Mouse (Mus musculus) CH12.LX (cell line): ENCODE results near the gene Apba3. TPM values are rescaled to one million over a fixed set of nuclear protein-coding genes. Genes with fewer than 3 reads are reported as not detected.

Experiments
- DNase-seq: peaks from one replicate; pipeline ENCODE4 v3.0.0-alpha.2; 2013; ENCODE audit errors: extremely low read depth
- H3K27ac ChIP-seq: 2 replicates; pipeline ENCODE4 v1.5.1; 2012; ENCODE audit warnings: low read depth, mild to moderate bottlenecking, control low read depth, moderate library complexity; ENCODE audit not compliant: insufficient read depth
- H3K27me3 ChIP-seq: replicated peaks from 2 replicates; pipeline ENCODE3; 2012; ENCODE audit warnings: inconsistent platforms
- H3K36me3 ChIP-seq, 2 experiments: replicated peaks in 1 of 2; 2 replicates each; pipeline versions ENCODE3 to v1.6.1; 2012; ENCODE audit warnings: inconsistent platforms in 1 of 2, low read length in 1 of 2, mild to moderate bottlenecking in 1 of 2, mixed read lengths in 1 of 2, moderate library complexity in 1 of 2; ENCODE audit not compliant: control insufficient read depth in 1 of 2, insufficient read depth in 1 of 2
- H3K4me1 ChIP-seq, 2 experiments: 2 replicates each; pipeline ENCODE4 v1.6.1; 2012; ENCODE audit warnings: inconsistent platforms in 1 of 2, moderate library complexity in 1 of 2; ENCODE audit not compliant: insufficient read depth in 2 of 2, control insufficient read depth in 1 of 2
- H3K4me2 ChIP-seq: 2 replicates; pipeline ENCODE4 v1.6.1; 2012; ENCODE audit warnings: low read depth, mild to moderate bottlenecking, control low read depth; ENCODE audit not compliant: poor library complexity, insufficient read depth, severe bottlenecking
- H3K4me3 ChIP-seq, 3 experiments: fragments of 150-350 bp in 1 of 3; sonication (generic) in 1 of 3; replicated peaks in 1 of 3; 2 replicates each; pipeline versions ENCODE3 to v1.5.1; 2011 to 2012; ENCODE audit warnings: low read depth in 2 of 3, low read length in 2 of 3, mild to moderate bottlenecking in 2 of 3, moderate library complexity in 2 of 3, control low read depth in 1 of 3, improper control_type of control experiment in 1 of 3, inconsistent platforms in 1 of 3, mixed read lengths in 1 of 3; ENCODE audit not compliant: poor library complexity in 1 of 3
- H3K79me2 ChIP-seq: replicated peaks from 2 replicates; pipeline ENCODE4 v1.6.1; 2012; ENCODE audit warnings: mild to moderate bottlenecking, moderate library complexity; ENCODE audit not compliant: control insufficient read depth, poor library complexity, insufficient read depth, severe bottlenecking; ENCODE audit errors: extremely low read depth
- H3K9ac ChIP-seq: 2 replicates; pipeline ENCODE4 v1.6.1; 2012; ENCODE audit warnings: low read depth, mild to moderate bottlenecking, control low read depth, moderate library complexity; ENCODE audit not compliant: insufficient read depth
- H3K9me3 ChIP-seq: replicated peaks from 2 replicates; pipeline ENCODE3; 2012; ENCODE audit warnings: low read length, inconsistent platforms, mixed read lengths
- BHLHE40 ChIP-seq: IDR thresholded peaks from 2 replicates; pipeline ENCODE4 v1.6.1; 2011; ENCODE audit warnings: mild to moderate bottlenecking, low read depth, low read length, improper control_type of control experiment
- CHD1 ChIP-seq: IDR thresholded peaks from 2 replicates; pipeline ENCODE4 v1.6.1; 2012; ENCODE audit warnings: low read depth, low read length, improper control_type of control experiment, inconsistent platforms
- CTCF ChIP-seq, 2 experiments: IDR thresholded peaks in 1 of 2; conservative IDR thresholded peaks in 1 of 2; 2 replicates each; pipeline ENCODE4 v1.5.1; 2011 to 2012; ENCODE audit warnings: low read depth in 2 of 2, low read length in 2 of 2, improper control_type of control experiment in 1 of 2, inconsistent platforms in 1 of 2, mild to moderate bottlenecking in 1 of 2, moderate library complexity in 1 of 2
- ELF1 ChIP-seq: IDR thresholded peaks from 2 replicates; pipeline ENCODE4 v1.6.1; 2014; ENCODE audit warnings: low read depth, mild to moderate bottlenecking, inconsistent platforms, low read length, improper control_type of control experiment
- EP300 ChIP-seq: IDR thresholded peaks from 2 replicates; pipeline ENCODE4 v1.6.1; 2011; ENCODE audit warnings: low read length, improper control_type of control experiment
- ETS1 ChIP-seq: conservative IDR thresholded peaks from 2 replicates; pipeline ENCODE4 v1.6.1; 2012; ENCODE audit warnings: low read depth, mild to moderate bottlenecking, inconsistent platforms, low read length, improper control_type of control experiment, moderate library complexity
- HCFC1 ChIP-seq: IDR thresholded peaks from 2 replicates; pipeline ENCODE4 v1.6.1; 2012; ENCODE audit warnings: low read depth, mild to moderate bottlenecking, inconsistent platforms, low read length, improper control_type of control experiment
- IRF4 ChIP-seq: IDR thresholded peaks from 2 replicates; pipeline ENCODE4 v1.6.1; 2014; ENCODE audit warnings: low read depth, mild to moderate bottlenecking, inconsistent platforms, low read length, improper control_type of control experiment
- JUND ChIP-seq: conservative IDR thresholded peaks from 2 replicates; pipeline ENCODE4 v1.6.1; 2011; ENCODE audit warnings: low read depth, low read length, improper control_type of control experiment
- MAFK ChIP-seq: IDR thresholded peaks from 2 replicates; pipeline ENCODE4 v1.6.1; 2011; ENCODE audit warnings: low read length, improper control_type of control experiment; ENCODE audit not compliant: insufficient replicate concordance
- MAX ChIP-seq: IDR thresholded peaks from 2 replicates; pipeline ENCODE4 v1.6.1; 2011; ENCODE audit warnings: low read length, improper control_type of control experiment
- MAZ ChIP-seq: IDR thresholded peaks from 2 replicates; pipeline ENCODE4 v1.6.1; 2012; ENCODE audit warnings: low read depth, mild to moderate bottlenecking, inconsistent platforms, low read length, improper control_type of control experiment, moderate library complexity
- MXI1 ChIP-seq: IDR thresholded peaks from 2 replicates; pipeline ENCODE4 v1.6.1; 2011; ENCODE audit warnings: mild to moderate bottlenecking, low read depth, low read length, improper control_type of control experiment
- MYC ChIP-seq: IDR thresholded peaks from 2 replicates; pipeline ENCODE4 v1.6.1; 2011; ENCODE audit warnings: low read depth, mild to moderate bottlenecking, improper control_type of control experiment, low read length
- NELFE ChIP-seq: IDR thresholded peaks from 2 replicates; pipeline ENCODE4 v1.6.1; 2011; ENCODE audit warnings: low read depth, low read length, improper control_type of control experiment
- NRF1 ChIP-seq: IDR thresholded peaks from 2 replicates; pipeline ENCODE4 v1.6.1; 2014; ENCODE audit warnings: low read depth, mild to moderate bottlenecking, inconsistent platforms, low read length, improper control_type of control experiment, moderate library complexity
- PAX5 ChIP-seq: IDR thresholded peaks from 2 replicates; pipeline ENCODE4 v1.6.1; 2012; ENCODE audit warnings: low read length, inconsistent platforms, mixed read lengths
- POLR2A ChIP-seq: IDR thresholded peaks from 2 replicates; pipeline ENCODE4 v1.6.1; 2011; ENCODE audit warnings: low read depth, mild to moderate bottlenecking, improper control_type of control experiment, low read length
- RAD21 ChIP-seq: IDR thresholded peaks from 2 replicates; pipeline ENCODE4 v1.6.1; 2011; ENCODE audit warnings: low read depth, mild to moderate bottlenecking, low read length, improper control_type of control experiment, moderate library complexity
- SMC3 ChIP-seq: IDR thresholded peaks from 2 replicates; pipeline ENCODE4 v1.6.1; 2011; ENCODE audit warnings: low read depth, low read length, improper control_type of control experiment
- TBP ChIP-seq: conservative IDR thresholded peaks from 2 replicates; pipeline ENCODE4 v1.6.1; 2011; ENCODE audit warnings: low read depth, low read length, improper control_type of control experiment
- TCF12 ChIP-seq: IDR thresholded peaks from 2 replicates; pipeline ENCODE4 v1.6.1; 2014; ENCODE audit warnings: low read depth, mild to moderate bottlenecking, inconsistent platforms, low read length, improper control_type of control experiment
- UBTF ChIP-seq: IDR thresholded peaks from 2 replicates; pipeline ENCODE4 v1.6.1; 2012; ENCODE audit warnings: low read depth, mild to moderate bottlenecking, inconsistent platforms, low read length, improper control_type of control experiment, moderate library complexity
- USF1 ChIP-seq: IDR thresholded peaks from 2 replicates; pipeline ENCODE4 v1.6.1; 2014; ENCODE audit warnings: low read depth, mild to moderate bottlenecking, inconsistent platforms, low read length, improper control_type of control experiment
- USF2 ChIP-seq: conservative IDR thresholded peaks from 2 replicates; pipeline ENCODE4 v1.6.1; 2011; ENCODE audit warnings: low read depth, low read length, improper control_type of control experiment
- ZC3H11A ChIP-seq: IDR thresholded peaks from 2 replicates; pipeline ENCODE4 v1.6.1; 2012; ENCODE audit warnings: low read depth, mild to moderate bottlenecking, inconsistent platforms, low read length, improper control_type of control experiment
- ZKSCAN1 ChIP-seq: IDR thresholded peaks from 2 replicates; pipeline ENCODE4 v1.6.1; 2012; ENCODE audit warnings: low read depth, inconsistent platforms, low read length, improper control_type of control experiment, borderline replicate concordance
- ZMIZ1 ChIP-seq: IDR thresholded peaks from 2 replicates; pipeline ENCODE4 v1.6.1; 2012; ENCODE audit warnings: low read depth, mild to moderate bottlenecking, inconsistent platforms, low read length, improper control_type of control experiment
- ZNF384 ChIP-seq: IDR thresholded peaks from 2 replicates; pipeline ENCODE4 v1.6.1; 2012; ENCODE audit warnings: low read depth, low read length, improper control_type of control experiment, inconsistent platforms
- dilution Hi-C: fragments of 300-500 bp; cut with MboI; formaldehyde crosslinking; loops from 2 replicates; pipeline ENCODE4 v1.14.3; 2020; ENCODE audit warnings: low sequenced_read_pairs; ENCODE audit not compliant: extremely low pct_unique_long_range_greater_than_20kb, extremely low pct_ligation_motif_present
- in situ Hi-C: fragments of 300-500 bp; cut with MboI; formaldehyde crosslinking; loops from 3 replicates; pipeline ENCODE4 v1.14.3; 2019; ENCODE audit warnings: low sequenced_read_pairs, low pct_ligation_motif_present, low pct_unique_long_range_greater_than_20kb, mixed read lengths
- polyA plus RNA-seq: library from polyadenylated mRNA; unstranded; fragments of >175 nt; gene quantifications from 2 replicates; pipeline ENCODE4 v1.2.1, GENCODE M21; 2012; ENCODE audit warnings: low read depth; ENCODE audit not compliant: insufficient read length
- total RNA-seq, 2 experiments: library from RNA; depleted of rRNA; stranded (reverse); fragments of 300-350 nt in 1 of 2; fragments of >200 nt in 1 of 2; gene quantifications; 2 replicates each; pipeline ENCODE4 v1.2.3; 2012 to 2014

Gene Apba3
- total and polyA plus RNA-seq, 3 experiments: 40.2 to 149 (median 47.4) TPM

DNA sequence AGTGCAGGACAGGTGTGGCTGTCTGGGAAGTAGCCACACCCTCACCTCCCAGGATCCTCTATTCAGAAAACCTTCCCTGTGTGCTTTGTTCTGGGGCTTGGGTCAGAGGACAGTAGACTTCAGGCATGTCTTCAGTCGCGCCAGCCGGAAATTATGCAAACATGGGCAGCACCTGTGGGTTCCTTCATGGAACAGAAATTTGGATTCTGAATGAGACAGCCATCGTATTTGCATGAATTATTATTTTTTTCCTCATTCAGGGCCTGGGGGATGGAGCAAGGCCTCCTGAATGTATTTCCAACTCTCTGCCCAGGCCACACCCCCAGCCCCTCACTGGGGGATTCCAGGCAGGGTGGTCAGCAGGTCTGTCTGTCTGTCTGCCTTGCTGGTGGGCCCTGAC, 5.7 kb upstream of the Apba3 start (continued):
- no peak for TF ChIP-seq PAX5
- 0 out of 2 replicates have a peak, but pooled peaks have one; percentile 40 for TF ChIP-seq JUND
- TF ChIP-seq BHLHE40: peak; percentile 52
- TF ChIP-seq CHD1: no peak
- TF ChIP-seq TCF12: peak; percentile 78; the same call in 1 of the 2 replicates
- TF ChIP-seq EP300: peak; percentile 83
- TF ChIP-seq ZMIZ1: peak; percentile 28; the same call in 1 of the 2 replicates

GRCm38 (mm10) chr10:81265540-81265939, 1.2 kb upstream of the Apba3 start:
- Histone ChIP-seq H3K9me3 (peaks cover 4% of the 10 kb centered on the region), H3K36me3 (peaks cover 39 to 59% of the 10 kb centered on the region in 2 experiments), H3K27ac (no peak overlapping the region), H3K4me1 (peaks cover 23 to 67% of the 10 kb centered on the region in 2 experiments), H3K4me2 (peak overlapping the region; percentile 57), H3K4me3 (peak overlapping the region; percentile 31 to 85 (median 84)), H3K9ac (peak overlapping the region; percentile 58), H3K79me2 (peaks cover 17% of the 10 kb centered on the region), H3K27me3 (no peaks in the 10 kb centered on the region)
- dilution Hi-C loops (no loop called here), in situ Hi-C loops (no loop called here)
- DNase-seq: no peak
- TF ChIP-seq TCF12: no peak
- no peak for TF ChIP-seq MAFK
- TF ChIP-seq MAZ: no peak
- TF ChIP-seq NRF1: 0 out of 2 replicates have a peak, but pooled peaks have one; percentile 3
- TF ChIP-seq, all 38 proteins: peak for 1

DNA sequence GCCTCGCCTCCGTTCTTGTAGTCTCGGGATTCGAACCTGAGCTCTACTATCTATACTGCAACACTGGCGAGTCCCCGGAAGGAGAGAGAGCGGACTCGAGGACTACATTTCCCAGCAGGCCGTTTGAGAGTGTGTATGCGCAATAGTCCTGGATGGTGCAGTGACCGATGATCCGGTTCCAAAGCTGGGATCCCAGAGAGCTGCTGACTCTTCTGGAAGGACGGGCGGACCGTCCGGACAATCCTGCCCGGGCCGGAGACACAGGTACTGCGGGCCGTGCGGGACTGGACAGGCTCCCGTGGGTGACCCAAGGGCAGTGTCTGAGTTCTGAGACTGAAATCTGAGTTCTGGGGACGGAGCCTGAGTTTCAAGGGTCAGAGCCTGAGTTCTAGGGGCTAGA, 1.3 kb downstream of the Apba3 start:
- H3K9me3 ChIP-seq: no peaks in the 10 kb centered on the region
- TF ChIP-seq UBTF (no peak), ZC3H11A (no peak), IRF4 (0 out of 2 replicates have a peak, but pooled peaks have one; percentile 11), NRF1 (peak; percentile 84), USF2 (no peak), HCFC1 (peak; percentile 97), MYC (peak; percentile 34; the same call in 1 of the 2 replicates), TBP (0 out of 2 replicates have a peak, but pooled peaks have one; percentile 42), ZMIZ1 (no peak), CHD1 (no peak), MAFK (no peak), ZNF384 (no peak), RAD21 (no peak), POLR2A (peak; percentile 64; the same call in 1 of the 2 replicates), CTCF (conservative IDR thresholded peaks at IDR 0.05 in 1 of 2, IDR thresholded peaks at IDR 0.05 in 1 of 2; ENCODE audit: low read depth in 2 of 2, low read length in 2 of 2) (no peak), EP300 (no peak), NELFE (0 out of 2 replicates have a peak, but pooled peaks have one; percentile 40), MXI1 (peak; percentile 57; the same call in 1 of the 2 replicates), ELF1 (peak; percentile 95), ETS1 (no peak), ZKSCAN1 (no peak), SMC3 (no peak), USF1 (no peak), MAX (0 out of 2 replicates have a peak, but pooled peaks have one; percentile 8), JUND (no peak)

More for the DNA sequence above, 1.3 kb downstream of the Apba3 start:
- H3K4me1 ChIP-seq: peaks cover 11 to 42% of the 10 kb centered on the region in 2 experiments
- peak overlapping the region; percentile 57; the same call in 1 of the 2 replicates for H3K4me2 ChIP-seq
- H3K27ac ChIP-seq: no peak overlapping the region
- peak; percentile 91 for DNase-seq
- peak overlapping the region; percentile 84 to 98 (median 96) for H3K4me3 ChIP-seq
- no peaks in the 10 kb centered on the region for H3K27me3 ChIP-seq
- H3K79me2 ChIP-seq: peaks cover 17% of the 10 kb centered on the region
- in situ Hi-C loops: no loop called here
- dilution Hi-C loops: no loop called here
- H3K36me3 ChIP-seq: peaks cover 58 to 63% of the 10 kb centered on the region in 2 experiments
- H3K9ac ChIP-seq: peak overlapping the region; percentile 95
